Mouse (Mus musculus): ENCODE data around the gene Nipsnap1.
A peak's percentile ranks its signal among the peaks of the same experiment; 100 is the strongest.

The Nipsnap1 gene

GRCm38 (mm10) chr11:4865645-4866251 lies 8.0 kb upstream of the Nipsnap1 start:
- peak in 1 of 2 experiments; percentile 61 for DNase-seq (ENCODE audit: low spot score in 2 of 2)

- no peak for DNase-seq (ENCODE audit: low spot score in 2 of 2)
Measured at GRCm38 (mm10) chr11:4874551-4874950, 800 bp downstream of the Nipsnap1 start.

- no peak for DNase-seq (ENCODE audit: low spot score in 2 of 2)
Measured at GRCm38 (mm10) chr11:4881087-4881486, 7.3 kb downstream of the Nipsnap1 start.

GRCm38 (mm10) chr11:4882892-4883627 lies 9.3 kb downstream of the Nipsnap1 start:
- DNase-seq (ENCODE audit: low spot score in 2 of 2) = no peak

GRCm38 (mm10) chr11:4885385-4885903 lies 11.7 kb downstream of the Nipsnap1 start:
- DNase-seq (ENCODE audit: low spot score in 2 of 2) = no peak

GRCm38 (mm10) chr11:4886987-4887386 lies 13.2 kb downstream of the Nipsnap1 start:
- no peak for DNase-seq (ENCODE audit: low spot score in 2 of 2)

GRCm38 (mm10) chr11:4894848-4895816 lies 21.4 kb downstream of the Nipsnap1 start, which contains the start of gene Thoc5:
Thoc5 (plus strand) TSS chr11:4895320.
- DNase-seq (ENCODE audit: low spot score in 2 of 2) = peak; percentile 67 to 79

GRCm38 (mm10) chr11:4900437-4900836 lies 26.7 kb downstream of the Nipsnap1 start:
- DNase-seq (ENCODE audit: low spot score in 2 of 2) = no peak

- DNase-seq (ENCODE audit: low spot score in 2 of 2) = no peak
Measured at GRCm38 (mm10) chr11:4901956-4902355, 28.2 kb downstream of the Nipsnap1 start.

- DNase-seq (ENCODE audit: low spot score in 2 of 2) = no peak
Measured at GRCm38 (mm10) chr11:4906231-4906630, 32.5 kb downstream of the Nipsnap1 start.

GRCm38 (mm10) chr11:4916068-4916467 lies 42.3 kb downstream of the Nipsnap1 start:
- DNase-seq (ENCODE audit: low spot score in 2 of 2) = peak in 1 of 2 experiments; percentile 49

- DNase-seq (ENCODE audit: low spot score in 2 of 2) = no peak
Measured at GRCm38 (mm10) chr11:4921281-4921680, 47.5 kb downstream of the Nipsnap1 start.

- DNase-seq (ENCODE audit: low spot score in 2 of 2) = no peak
Measured at GRCm38 (mm10) chr11:4921751-4922150, 48.0 kb downstream of the Nipsnap1 start.

GRCm38 (mm10) chr11:4927224-4927623 lies 53.5 kb downstream of the Nipsnap1 start:
- no peak for DNase-seq (ENCODE audit: low spot score in 2 of 2)

- DNase-seq (ENCODE audit: low spot score in 2 of 2) = no peak
Measured at GRCm38 (mm10) chr11:4931009-4931601, 57.4 kb downstream of the Nipsnap1 start.

GRCm38 (mm10) chr11:4936243-4936642 lies 62.5 kb downstream of the Nipsnap1 start:
- no peak for DNase-seq (ENCODE audit: low spot score in 2 of 2)
